Mouse (Mus musculus): ENCODE data around the gene Erc2. TPM values are rescaled to one million over a fixed set of nuclear protein-coding genes. Genes with fewer than 3 reads are reported as not detected.

Gene Erc2
- total RNA-seq, 2 experiments from 2014 or later, result 0.38 to 0.86 TPM

- DNase-seq, result no peak
- intact Hi-C loops (cut with DNase I; ENCODE audit: low total_unique reads), result no loop called here
Measured at GRCm38 (mm10) chr14:28113121-28113520, 490.9 kb downstream of the Erc2 start.

- intact Hi-C loops (cut with DNase I; ENCODE audit: low total_unique reads), result no loop called here
- no peak for DNase-seq
Measured at GRCm38 (mm10) chr14:28120851-28121250, 498.6 kb downstream of the Erc2 start.

GRCm38 (mm10) chr14:28126842-28127241 is 504.6 kb downstream of the Erc2 start:
- no peak for DNase-seq
- intact Hi-C loops (cut with DNase I; ENCODE audit: low total_unique reads), result no loop called here

- no peak for DNase-seq
- intact Hi-C loops (cut with DNase I; ENCODE audit: low total_unique reads), result no loop called here
Measured at GRCm38 (mm10) chr14:28128999-28129398, 506.8 kb downstream of the Erc2 start.

- intact Hi-C loops (cut with DNase I; ENCODE audit: low total_unique reads), result no loop called here
- DNase-seq, result no peak
Measured at GRCm38 (mm10) chr14:28143998-28144397, 521.8 kb downstream of the Erc2 start.

- intact Hi-C loops (cut with DNase I; ENCODE audit: low total_unique reads), result no loop called here
- no peak for DNase-seq
Measured at GRCm38 (mm10) chr14:28147201-28147600, 525.0 kb downstream of the Erc2 start.

- no peak for DNase-seq
- intact Hi-C loops (cut with DNase I; ENCODE audit: low total_unique reads), result no loop called here
Measured at GRCm38 (mm10) chr14:28150942-28151341, 528.7 kb downstream of the Erc2 start.

GRCm38 (mm10) chr14:28155706-28156105 is 533.5 kb downstream of the Erc2 start:
- intact Hi-C loops (cut with DNase I; ENCODE audit: low total_unique reads), result no loop called here
- no peak for DNase-seq

- no peak for DNase-seq
Measured at GRCm38 (mm10) chr14:28160852-28161251, 538.6 kb downstream of the Erc2 start.

GRCm38 (mm10) chr14:28164642-28165408 is 542.6 kb downstream of the Erc2 start:
- no peak for DNase-seq
- intact Hi-C loops (cut with DNase I; ENCODE audit: low total_unique reads), result no loop called here

More at GRCm38 (mm10) chr14:28160852-28161251, 538.6 kb downstream of the Erc2 start:
- intact Hi-C loops (cut with DNase I; ENCODE audit: low total_unique reads), result no loop called here

GRCm38 (mm10) chr14:28165621-28166211 is 543.5 kb downstream of the Erc2 start:
- no peak for DNase-seq
- intact Hi-C loops (cut with DNase I; ENCODE audit: low total_unique reads), result no loop called here

GRCm38 (mm10) chr14:28170711-28171110 is 548.5 kb downstream of the Erc2 start:
- intact Hi-C loops (cut with DNase I; ENCODE audit: low total_unique reads), result no loop called here
- DNase-seq, result no peak

- DNase-seq, result no peak
- intact Hi-C loops (cut with DNase I; ENCODE audit: low total_unique reads), result no loop called here
Measured at GRCm38 (mm10) chr14:28171364-28171763, 549.1 kb downstream of the Erc2 start.

GRCm38 (mm10) chr14:28173736-28174135 is 551.5 kb downstream of the Erc2 start:
- no peak for DNase-seq
- intact Hi-C loops (cut with DNase I; ENCODE audit: low total_unique reads), result no loop called here

GRCm38 (mm10) chr14:28181070-28181825 is 559.0 kb downstream of the Erc2 start:
- no peak for DNase-seq
- intact Hi-C loops (cut with DNase I; ENCODE audit: low total_unique reads), result no loop called here

GRCm38 (mm10) chr14:28192711-28193364 is 570.6 kb downstream of the Erc2 start:
- DNase-seq, result no peak
- intact Hi-C loops (cut with DNase I; ENCODE audit: low total_unique reads), result no loop called here

- DNase-seq, result no peak
- intact Hi-C loops (cut with DNase I; ENCODE audit: low total_unique reads), result no loop called here
Measured at GRCm38 (mm10) chr14:28203874-28204273, 581.6 kb downstream of the Erc2 start.

GRCm38 (mm10) chr14:28206303-28206702 is 584.1 kb downstream of the Erc2 start:
- intact Hi-C loops (cut with DNase I; ENCODE audit: low total_unique reads), result no loop called here
- DNase-seq, result no peak

- DNase-seq, result no peak
- intact Hi-C loops (cut with DNase I; ENCODE audit: low total_unique reads), result no loop called here
Measured at GRCm38 (mm10) chr14:28225550-28225949, 603.3 kb downstream of the Erc2 start.

- DNase-seq, result no peak
- intact Hi-C loops (cut with DNase I; ENCODE audit: low total_unique reads), result no loop called here
Measured at GRCm38 (mm10) chr14:28230563-28230962, 608.3 kb downstream of the Erc2 start.
